Mouse (Mus musculus): Measurements from ENCODE around the gene Crlf1. TPM values are rescaled to one million over a fixed set of nuclear protein-coding genes. Genes with fewer than 3 reads are reported as not detected.

Crlf1 gene
- polyA plus RNA-seq, 1 experiment from 2014 or later, result 63.8 TPM

DNA sequence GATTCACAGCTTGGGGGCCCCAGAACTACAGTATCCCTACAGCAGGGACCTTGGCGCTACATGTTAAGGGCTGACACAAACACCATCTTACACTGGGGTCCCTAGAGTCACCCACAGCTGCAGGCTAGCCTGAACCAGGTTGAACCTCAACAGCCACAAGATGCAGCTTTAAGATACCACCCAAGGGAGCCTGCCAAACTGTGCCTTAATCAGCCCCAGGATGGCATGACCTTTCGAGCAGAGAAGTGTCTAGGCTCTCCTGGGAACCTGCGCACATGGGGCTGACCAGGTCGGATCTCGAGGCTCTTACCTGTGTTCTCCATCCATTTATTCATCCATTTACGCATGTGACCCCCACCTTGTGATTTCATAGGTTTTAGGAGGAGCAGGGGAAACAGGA lies 35.1 kb upstream of the Crlf1 start:
- no peak for ATAC-seq (replicated peaks; ENCODE audit: insufficient number of reproducible peaks, low FRiP score, low TSS enrichment, low read depth)
- Histone ChIP-seq H3K9ac (replicated peaks; ENCODE audit: low read length) (no peak overlapping the region), H3K4me3 (ENCODE audit: low read depth, low read length) (no peak overlapping the region), H3K27ac (replicated peaks; ENCODE audit: low read depth, low read length) (no peak overlapping the region), H3K27me3 (ENCODE audit: control insufficient read depth, insufficient read depth, low read length) (no peaks in the 10 kb centered on the region), H3K9me3 (replicated peaks; ENCODE audit: control insufficient read depth, low read length) (no peaks in the 10 kb centered on the region), H3K36me3 (replicated peaks; ENCODE audit: control insufficient read depth, insufficient read depth, low read depth, low read length) (no peaks in the 10 kb centered on the region), H3K4me2 (ENCODE audit: low read depth, low read length) (no peak overlapping the region), H3K4me1 (ENCODE audit: control insufficient read depth, insufficient read depth, low read length) (no peaks in the 10 kb centered on the region)
- 86% methylated on average over 6 of the region's 6 CpGs for WGBS
- DNase-seq (ENCODE audit: low spot score), result no peak

DNA sequence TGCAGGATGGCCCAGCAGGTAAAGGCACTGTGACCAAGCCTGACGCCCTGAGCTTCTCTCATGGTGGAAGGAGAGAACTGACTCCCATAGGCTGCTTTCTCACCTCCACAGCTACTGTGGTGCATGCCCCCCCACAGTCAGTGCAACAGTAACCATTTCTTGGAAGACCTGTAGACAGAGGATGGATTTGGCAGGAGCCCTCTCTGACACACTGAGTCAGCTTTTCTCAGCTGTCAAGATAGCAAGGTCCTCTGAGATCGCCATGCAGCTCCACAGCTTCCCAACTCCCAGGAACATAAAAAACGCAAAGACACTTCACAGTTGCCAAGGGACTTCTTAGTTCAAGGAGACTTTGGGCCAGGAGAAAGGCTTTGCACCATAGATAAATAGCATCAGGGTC lies 34.5 kb upstream of the Crlf1 start:
- Histone ChIP-seq H3K4me2 (ENCODE audit: low read depth, low read length) (no peak overlapping the region), H3K4me3 (ENCODE audit: low read depth, low read length) (no peak overlapping the region), H3K4me1 (ENCODE audit: control insufficient read depth, insufficient read depth, low read length) (no peaks in the 10 kb centered on the region), H3K27me3 (ENCODE audit: control insufficient read depth, insufficient read depth, low read length) (no peaks in the 10 kb centered on the region), H3K36me3 (replicated peaks; ENCODE audit: control insufficient read depth, insufficient read depth, low read depth, low read length) (no peaks in the 10 kb centered on the region), H3K9me3 (replicated peaks; ENCODE audit: control insufficient read depth, low read length) (no peaks in the 10 kb centered on the region), H3K27ac (replicated peaks; ENCODE audit: low read depth, low read length) (no peak overlapping the region), H3K9ac (replicated peaks; ENCODE audit: low read length) (no peak overlapping the region)
- DNase-seq (ENCODE audit: low spot score) (no peak), ATAC-seq (replicated peaks; ENCODE audit: insufficient number of reproducible peaks, low FRiP score, low TSS enrichment, low read depth) (no peak)
- WGBS, result 91% methylated on average over 3 of the region's 3 CpGs

DNA sequence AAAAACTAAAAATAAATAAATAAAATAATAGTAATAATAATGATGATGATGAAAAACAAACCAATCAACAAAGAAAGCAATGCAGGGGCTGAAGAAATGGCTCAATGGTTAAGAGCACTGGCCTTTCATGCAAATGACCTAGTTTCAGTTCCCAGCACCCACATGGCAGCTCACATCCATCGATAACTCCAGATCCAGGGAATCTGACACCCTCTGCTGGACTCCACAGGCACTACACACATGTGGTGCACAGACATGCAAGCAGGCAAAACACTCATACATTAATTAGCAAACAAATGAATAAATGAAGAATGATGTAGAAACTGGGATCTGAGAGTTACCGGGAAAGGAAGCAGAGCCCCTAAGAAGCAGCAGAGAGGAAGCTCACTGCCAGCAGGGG lies 33.3 kb upstream of the Crlf1 start:
- no peaks in the 10 kb centered on the region for H3K27me3 ChIP-seq (ENCODE audit: control insufficient read depth, insufficient read depth, low read length)
- no peak overlapping the region for H3K4me2 ChIP-seq (ENCODE audit: low read depth, low read length)
- H3K9ac ChIP-seq (replicated peaks; ENCODE audit: low read length), result no peak overlapping the region
- 94% methylated on average over 2 of the region's 2 CpGs for WGBS
- DNase-seq (ENCODE audit: low spot score), result no peak
- H3K4me3 ChIP-seq (ENCODE audit: low read depth, low read length), result no peak overlapping the region
- no peaks in the 10 kb centered on the region for H3K4me1 ChIP-seq (ENCODE audit: control insufficient read depth, insufficient read depth, low read length)
- H3K9me3 ChIP-seq (replicated peaks; ENCODE audit: control insufficient read depth, low read length), result no peaks in the 10 kb centered on the region
- no peak overlapping the region for H3K27ac ChIP-seq (replicated peaks; ENCODE audit: low read depth, low read length)
- ATAC-seq (replicated peaks; ENCODE audit: insufficient number of reproducible peaks, low FRiP score, low TSS enrichment, low read depth), result no peak
- H3K36me3 ChIP-seq (replicated peaks; ENCODE audit: control insufficient read depth, insufficient read depth, low read depth, low read length), result no peaks in the 10 kb centered on the region

DNA sequence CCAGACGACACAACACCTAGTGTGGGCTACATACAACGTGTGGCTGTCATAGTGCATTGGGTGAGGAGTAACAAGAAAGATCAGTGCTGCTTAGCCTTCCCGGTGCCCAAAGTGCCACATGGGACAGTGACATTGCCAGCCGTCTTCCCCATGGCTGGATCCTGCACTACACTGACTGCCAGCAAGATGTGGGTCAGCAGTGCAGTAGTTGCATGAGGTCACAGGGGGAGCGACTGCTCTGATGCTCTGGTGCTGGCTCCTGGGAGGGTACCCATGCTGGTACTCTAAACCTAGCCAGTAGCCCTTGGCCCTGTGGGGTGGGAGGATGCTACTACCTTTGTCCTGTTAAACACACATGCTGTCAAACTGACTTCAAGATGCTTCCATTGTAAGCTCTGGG lies 32.8 kb upstream of the Crlf1 start:
- Histone ChIP-seq H3K27me3 (ENCODE audit: control insufficient read depth, insufficient read depth, low read length) (no peaks in the 10 kb centered on the region), H3K9ac (replicated peaks; ENCODE audit: low read length) (no peak overlapping the region), H3K36me3 (replicated peaks; ENCODE audit: control insufficient read depth, insufficient read depth, low read depth, low read length) (no peaks in the 10 kb centered on the region), H3K4me2 (ENCODE audit: low read depth, low read length) (no peak overlapping the region), H3K4me1 (ENCODE audit: control insufficient read depth, insufficient read depth, low read length) (no peaks in the 10 kb centered on the region), H3K27ac (replicated peaks; ENCODE audit: low read depth, low read length) (no peak overlapping the region), H3K9me3 (replicated peaks; ENCODE audit: control insufficient read depth, low read length) (no peaks in the 10 kb centered on the region), H3K4me3 (ENCODE audit: low read depth, low read length) (no peak overlapping the region)
- DNase-seq (ENCODE audit: low spot score), result no peak
- ATAC-seq (replicated peaks; ENCODE audit: insufficient number of reproducible peaks, low FRiP score, low TSS enrichment, low read depth), result no peak
- 92% methylated on average over 5 of the region's 5 CpGs for WGBS

DNA sequence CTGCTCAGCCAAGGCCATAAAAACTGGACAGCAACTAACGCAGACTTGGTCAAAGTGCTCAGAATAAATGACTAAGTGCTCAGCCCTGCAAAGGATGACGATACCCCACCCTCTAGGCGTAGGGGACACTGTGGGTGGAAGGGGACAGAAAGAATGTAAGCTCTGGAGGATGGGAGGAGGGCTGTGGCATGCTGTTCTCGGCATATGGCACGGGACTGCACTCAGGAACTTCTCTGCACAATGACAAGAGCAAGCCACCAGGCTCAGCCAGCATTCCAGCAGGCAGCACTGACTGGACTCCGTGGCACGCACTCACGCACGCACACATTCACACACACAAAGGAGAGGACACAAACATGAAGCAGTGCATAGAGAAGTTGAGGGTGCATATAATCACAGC lies 32.4 kb upstream of the Crlf1 start:
- ATAC-seq (replicated peaks; ENCODE audit: insufficient number of reproducible peaks, low FRiP score, low TSS enrichment, low read depth) (no peak), DNase-seq (ENCODE audit: low spot score) (no peak)
- Histone ChIP-seq H3K4me1 (ENCODE audit: control insufficient read depth, insufficient read depth, low read length) (no peaks in the 10 kb centered on the region), H3K9ac (replicated peaks; ENCODE audit: low read length) (no peak overlapping the region), H3K4me2 (ENCODE audit: low read depth, low read length) (no peak overlapping the region), H3K9me3 (replicated peaks; ENCODE audit: control insufficient read depth, low read length) (no peaks in the 10 kb centered on the region), H3K4me3 (ENCODE audit: low read depth, low read length) (no peak overlapping the region), H3K36me3 (replicated peaks; ENCODE audit: control insufficient read depth, insufficient read depth, low read depth, low read length) (no peaks in the 10 kb centered on the region), H3K27me3 (ENCODE audit: control insufficient read depth, insufficient read depth, low read length) (no peaks in the 10 kb centered on the region), H3K27ac (replicated peaks; ENCODE audit: low read depth, low read length) (no peak overlapping the region)
- WGBS, result 84% methylated on average over 9 of the region's 9 CpGs

DNA sequence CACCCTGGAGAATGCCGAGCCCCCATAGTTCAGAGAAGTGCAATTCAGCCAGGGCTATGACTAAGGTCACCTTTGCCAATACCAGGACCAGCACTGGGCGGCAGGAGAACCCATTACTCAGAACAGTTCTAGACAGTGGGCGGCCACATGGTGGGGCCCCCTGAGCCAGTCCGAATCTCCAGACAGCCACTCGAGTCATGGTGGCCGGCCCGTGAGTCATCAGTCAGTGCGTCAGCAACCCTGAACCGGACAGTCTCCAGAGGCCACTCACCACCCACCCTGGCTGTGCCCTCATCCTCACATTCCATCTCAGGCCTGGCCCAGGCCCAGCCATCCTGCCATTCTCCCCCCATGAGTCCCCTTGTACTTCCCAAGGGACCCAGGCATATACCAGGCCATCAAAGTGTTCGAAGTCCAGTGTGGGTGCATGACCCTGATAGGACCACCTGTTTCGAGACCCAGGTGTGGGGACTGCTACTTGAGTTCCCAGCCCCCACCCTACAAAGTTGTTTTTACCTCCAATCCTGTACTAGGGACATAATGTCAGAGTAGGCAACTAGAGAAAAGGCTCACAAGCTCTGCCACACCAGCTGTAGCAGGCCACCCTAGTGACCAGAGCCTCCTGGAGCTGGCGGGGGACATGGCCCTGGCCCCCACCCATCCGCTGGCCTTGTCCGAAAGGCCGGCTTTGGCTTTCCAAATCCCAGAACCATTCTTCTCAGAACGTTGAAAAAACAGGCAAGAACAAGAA lies 31.0 kb upstream of the Crlf1 start:
- no peak for ATAC-seq (replicated peaks; ENCODE audit: insufficient number of reproducible peaks, low FRiP score, low TSS enrichment, low read depth)

DNA sequence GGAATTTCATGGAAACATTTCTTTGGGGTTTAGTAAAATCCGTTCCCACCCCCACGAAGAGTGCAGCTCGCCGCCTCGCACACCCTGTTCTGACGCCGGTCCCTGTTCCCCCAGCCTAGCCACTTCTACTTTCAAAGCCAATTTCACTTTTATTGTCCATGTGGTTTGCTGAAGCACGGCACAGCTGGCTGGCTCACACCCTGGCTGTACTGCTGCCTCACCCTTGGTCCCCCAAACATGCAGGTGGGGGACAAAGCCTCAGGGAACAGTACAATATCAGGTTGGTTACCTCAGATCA lies 30.5 kb upstream of the Crlf1 start:
- ATAC-seq (replicated peaks; ENCODE audit: insufficient number of reproducible peaks, low FRiP score, low TSS enrichment, low read depth), result no peak
- H3K4me3 ChIP-seq (ENCODE audit: low read depth, low read length), result no peak overlapping the region
- no peaks in the 10 kb centered on the region for H3K4me1 ChIP-seq (ENCODE audit: control insufficient read depth, insufficient read depth, low read length)
- WGBS, result 92% methylated on average over 8 of the region's 8 CpGs
- DNase-seq (ENCODE audit: low spot score), result no peak
- H3K9ac ChIP-seq (replicated peaks; ENCODE audit: low read length), result no peak overlapping the region
- H3K27me3 ChIP-seq (ENCODE audit: control insufficient read depth, insufficient read depth, low read length), result no peaks in the 10 kb centered on the region
- H3K36me3 ChIP-seq (replicated peaks; ENCODE audit: control insufficient read depth, insufficient read depth, low read depth, low read length), result no peaks in the 10 kb centered on the region
- H3K9me3 ChIP-seq (replicated peaks; ENCODE audit: control insufficient read depth, low read length), result no peaks in the 10 kb centered on the region
- H3K27ac ChIP-seq (replicated peaks; ENCODE audit: low read depth, low read length), result no peak overlapping the region
- H3K4me2 ChIP-seq (ENCODE audit: low read depth, low read length), result no peak overlapping the region

More for the DNA sequence above, 31.0 kb upstream of the Crlf1 start:
- Histone ChIP-seq H3K4me1 (ENCODE audit: control insufficient read depth, insufficient read depth, low read length) (no peaks in the 10 kb centered on the region), H3K9me3 (replicated peaks; ENCODE audit: control insufficient read depth, low read length) (no peaks in the 10 kb centered on the region), H3K36me3 (replicated peaks; ENCODE audit: control insufficient read depth, insufficient read depth, low read depth, low read length) (no peaks in the 10 kb centered on the region), H3K4me2 (ENCODE audit: low read depth, low read length) (no peak overlapping the region), H3K27me3 (ENCODE audit: control insufficient read depth, insufficient read depth, low read length) (no peaks in the 10 kb centered on the region), H3K9ac (replicated peaks; ENCODE audit: low read length) (no peak overlapping the region), H3K4me3 (ENCODE audit: low read depth, low read length) (no peak overlapping the region), H3K27ac (replicated peaks; ENCODE audit: low read depth, low read length) (no peak overlapping the region)
- WGBS, result 90% methylated on average over 16 of the region's 16 CpGs
- DNase-seq (ENCODE audit: low spot score), result no peak

DNA sequence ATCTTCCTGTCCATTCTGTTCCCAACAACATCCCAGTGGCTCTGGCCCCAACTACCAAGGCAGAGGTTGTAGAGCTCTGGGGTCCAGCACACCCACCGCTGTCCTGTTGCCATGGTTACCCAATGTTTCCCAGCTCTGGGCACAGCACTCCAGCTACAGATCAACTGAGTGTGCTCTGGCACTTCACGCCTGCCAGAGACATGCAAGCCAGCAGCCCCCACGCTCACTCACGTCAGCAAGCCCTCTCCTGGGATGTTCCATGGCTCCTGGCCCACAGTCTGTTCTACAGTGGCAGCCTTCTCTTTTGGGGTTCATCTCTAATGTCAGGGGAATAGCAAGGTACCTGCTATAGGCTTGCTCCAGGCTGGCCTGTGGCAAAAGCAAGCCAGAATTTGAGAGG lies 29.7 kb upstream of the Crlf1 start:
- H3K4me2 ChIP-seq (ENCODE audit: low read depth, low read length), result no peak overlapping the region
- H3K4me3 ChIP-seq (ENCODE audit: low read depth, low read length), result no peak overlapping the region
- WGBS, result 89% methylated on average over 4 of the region's 4 CpGs
- no peak overlapping the region for H3K9ac ChIP-seq (replicated peaks; ENCODE audit: low read length)
- H3K36me3 ChIP-seq (replicated peaks; ENCODE audit: control insufficient read depth, insufficient read depth, low read depth, low read length), result no peaks in the 10 kb centered on the region
- no peaks in the 10 kb centered on the region for H3K9me3 ChIP-seq (replicated peaks; ENCODE audit: control insufficient read depth, low read length)
- H3K27ac ChIP-seq (replicated peaks; ENCODE audit: low read depth, low read length), result no peak overlapping the region
- no peaks in the 10 kb centered on the region for H3K27me3 ChIP-seq (ENCODE audit: control insufficient read depth, insufficient read depth, low read length)
- no peak for ATAC-seq (replicated peaks; ENCODE audit: insufficient number of reproducible peaks, low FRiP score, low TSS enrichment, low read depth)
- no peak for DNase-seq (ENCODE audit: low spot score)
- H3K4me1 ChIP-seq (ENCODE audit: control insufficient read depth, insufficient read depth, low read length), result no peaks in the 10 kb centered on the region
